Mouse (Mus musculus): Measurements from ENCODE around the gene Mlh3. TPM values are rescaled to one million over a fixed set of nuclear protein-coding genes. Genes with fewer than 3 reads are reported as not detected.

The Mlh3 gene
- polyA plus RNA-seq, 1 experiment, result 0.82 TPM

- Histone ChIP-seq H3K79me2 (ENCODE audit: control insufficient read depth, insufficient read depth) (no peaks in the 10 kb centered on the region), H3K4me3 (ENCODE audit: insufficient read depth, poor library complexity, severe bottlenecking) (no peak overlapping the region), H3K36me3 (ENCODE audit: control insufficient read depth, insufficient read depth) (no peaks in the 10 kb centered on the region), H3K27me3 (ENCODE audit: control insufficient read depth, insufficient read depth, insufficient read length) (no peaks in the 10 kb centered on the region), H3ac (ENCODE audit: control insufficient read depth, insufficient read length, low read depth) (no peak overlapping the region), H3K79me3 (ENCODE audit: low read depth) (no peaks in the 10 kb centered on the region)
- TF ChIP-seq USF1 (IDR thresholded peaks at IDR 0.05; ENCODE audit: low read depth), result no peak
- no peak for TF ChIP-seq MYOD1 (IDR thresholded peaks at IDR 0.05; ENCODE audit: control insufficient read depth, insufficient read length, low read depth)
- TF ChIP-seq FOSL1 (IDR thresholded peaks at IDR 0.05; ENCODE audit: insufficient read depth, low read length, poor library complexity, severe bottlenecking), result no peak
- TF ChIP-seq MYOG (IDR thresholded peaks at IDR 0.05; ENCODE audit: control insufficient read depth, extremely low read depth, insufficient read length), result no peak
- TF ChIP-seq CTCF (IDR thresholded peaks at IDR 0.05; ENCODE audit: control insufficient read depth, insufficient read depth, insufficient read length), result no peak
Observed at GRCm38 (mm10) chr12:85263190-85263589, 7.2 kb downstream of the Mlh3 start.

GRCm38 (mm10) chr12:85262489-85262888 is 7.9 kb downstream of the Mlh3 start:
- no peaks in the 10 kb centered on the region for H3K27me3 ChIP-seq (ENCODE audit: control insufficient read depth, insufficient read depth, insufficient read length)

GRCm38 (mm10) chr12:85257008-85257639 is 13.3 kb downstream of the Mlh3 start:
- TF ChIP-seq MAX (IDR thresholded peaks at IDR 0.05) (no peak), MYOG (IDR thresholded peaks at IDR 0.05; ENCODE audit: control insufficient read depth, extremely low read depth, insufficient read length) (no peak), CEBPB (IDR thresholded peaks at IDR 0.05; ENCODE audit: low read depth) (no peak), FOSL1 (IDR thresholded peaks at IDR 0.05; ENCODE audit: insufficient read depth, low read length, poor library complexity, severe bottlenecking) (no peak), CTCF (IDR thresholded peaks at IDR 0.05; ENCODE audit: control insufficient read depth, insufficient read depth, insufficient read length) (no peak), MYOD1 (IDR thresholded peaks at IDR 0.05; ENCODE audit: control insufficient read depth, insufficient read length, low read depth) (no peak), USF1 (IDR thresholded peaks at IDR 0.05; ENCODE audit: low read depth) (no peak)
- Histone ChIP-seq H3K27me3 (ENCODE audit: control insufficient read depth, insufficient read depth, insufficient read length) (no peaks in the 10 kb centered on the region), H3ac (ENCODE audit: control insufficient read depth, insufficient read length, low read depth) (no peak overlapping the region)

More at GRCm38 (mm10) chr12:85262489-85262888, 7.9 kb downstream of the Mlh3 start:
- TF ChIP-seq FOSL1 (IDR thresholded peaks at IDR 0.05; ENCODE audit: insufficient read depth, low read length, poor library complexity, severe bottlenecking) (no peak), MYOD1 (IDR thresholded peaks at IDR 0.05; ENCODE audit: control insufficient read depth, insufficient read length, low read depth) (no peak), MAX (IDR thresholded peaks at IDR 0.05) (no peak), USF1 (IDR thresholded peaks at IDR 0.05; ENCODE audit: low read depth) (no peak), CTCF (IDR thresholded peaks at IDR 0.05; ENCODE audit: control insufficient read depth, insufficient read depth, insufficient read length) (no peak), MYOG (IDR thresholded peaks at IDR 0.05; ENCODE audit: control insufficient read depth, extremely low read depth, insufficient read length) (no peak), CEBPB (IDR thresholded peaks at IDR 0.05; ENCODE audit: low read depth) (no peak)
- H3ac ChIP-seq (ENCODE audit: control insufficient read depth, insufficient read length, low read depth), result no peak overlapping the region
- H3K79me3 ChIP-seq (ENCODE audit: low read depth), result no peaks in the 10 kb centered on the region
- H3K4me3 ChIP-seq (ENCODE audit: insufficient read depth, poor library complexity, severe bottlenecking), result no peak overlapping the region
- H3K36me3 ChIP-seq (ENCODE audit: control insufficient read depth, insufficient read depth), result no peaks in the 10 kb centered on the region
- no peaks in the 10 kb centered on the region for H3K79me2 ChIP-seq (ENCODE audit: control insufficient read depth, insufficient read depth)

GRCm38 (mm10) chr12:85256074-85256751 is 14.2 kb downstream of the Mlh3 start:
- Histone ChIP-seq H3ac (ENCODE audit: control insufficient read depth, insufficient read length, low read depth) (peak overlapping the region; percentile 57), H3K79me2 (ENCODE audit: control insufficient read depth, insufficient read depth) (no peaks in the 10 kb centered on the region), H3K27me3 (ENCODE audit: control insufficient read depth, insufficient read depth, insufficient read length) (no peaks in the 10 kb centered on the region), H3K79me3 (ENCODE audit: low read depth) (no peaks in the 10 kb centered on the region), H3K36me3 (ENCODE audit: control insufficient read depth, insufficient read depth) (no peaks in the 10 kb centered on the region), H3K4me3 (ENCODE audit: insufficient read depth, poor library complexity, severe bottlenecking) (no peak overlapping the region)
- TF ChIP-seq MYOD1 (IDR thresholded peaks at IDR 0.05; ENCODE audit: control insufficient read depth, insufficient read length, low read depth), result no peak
- peak; percentile 50 for TF ChIP-seq CEBPB (IDR thresholded peaks at IDR 0.05; ENCODE audit: low read depth)
- TF ChIP-seq USF1 (IDR thresholded peaks at IDR 0.05; ENCODE audit: low read depth), result no peak
- no peak for TF ChIP-seq MYOG (IDR thresholded peaks at IDR 0.05; ENCODE audit: control insufficient read depth, extremely low read depth, insufficient read length)

More at GRCm38 (mm10) chr12:85257008-85257639, 13.3 kb downstream of the Mlh3 start:
- no peaks in the 10 kb centered on the region for H3K79me3 ChIP-seq (ENCODE audit: low read depth)
- H3K36me3 ChIP-seq (ENCODE audit: control insufficient read depth, insufficient read depth), result no peaks in the 10 kb centered on the region
- no peaks in the 10 kb centered on the region for H3K79me2 ChIP-seq (ENCODE audit: control insufficient read depth, insufficient read depth)
- H3K4me3 ChIP-seq (ENCODE audit: insufficient read depth, poor library complexity, severe bottlenecking), result no peak overlapping the region

DNA sequence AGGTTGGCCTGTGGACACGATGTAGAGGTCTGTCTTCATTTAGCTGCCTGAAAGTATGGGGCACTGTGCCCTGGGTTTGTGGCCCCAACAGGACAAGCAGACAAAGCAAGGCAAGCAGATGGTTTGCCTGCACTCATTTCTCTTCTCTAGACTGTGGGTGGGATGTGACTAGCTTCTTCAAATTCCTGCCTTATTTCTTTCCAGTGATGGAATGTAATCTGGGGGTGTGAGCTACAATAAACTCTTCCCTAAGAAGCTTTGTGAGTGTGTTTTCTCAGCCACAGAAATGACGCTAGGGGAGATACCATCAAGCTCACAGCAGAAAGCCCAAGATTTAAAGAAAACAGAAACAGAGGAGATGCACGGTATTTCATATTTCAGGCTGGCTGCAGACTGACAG is 18.3 kb downstream of the Mlh3 start:
- H3K27me3 ChIP-seq (ENCODE audit: control insufficient read depth, insufficient read depth, insufficient read length), result no peaks in the 10 kb centered on the region
- no peak overlapping the region for H3ac ChIP-seq (ENCODE audit: control insufficient read depth, insufficient read length, low read depth)
- no peak overlapping the region for H3K4me3 ChIP-seq (ENCODE audit: insufficient read depth, poor library complexity, severe bottlenecking)
- H3K79me3 ChIP-seq (ENCODE audit: low read depth), result no peaks in the 10 kb centered on the region
- no peak for TF ChIP-seq MYOD1 (IDR thresholded peaks at IDR 0.05; ENCODE audit: control insufficient read depth, insufficient read length, low read depth)
- TF ChIP-seq MYOG (IDR thresholded peaks at IDR 0.05; ENCODE audit: control insufficient read depth, extremely low read depth, insufficient read length), result no peak
- no peak for TF ChIP-seq CEBPB (IDR thresholded peaks at IDR 0.05; ENCODE audit: low read depth)
- TF ChIP-seq FOSL1 (IDR thresholded peaks at IDR 0.05; ENCODE audit: insufficient read depth, low read length, poor library complexity, severe bottlenecking), result no peak
- TF ChIP-seq CTCF (IDR thresholded peaks at IDR 0.05; ENCODE audit: control insufficient read depth, insufficient read depth, insufficient read length), result no peak
- no peak for TF ChIP-seq USF1 (IDR thresholded peaks at IDR 0.05; ENCODE audit: low read depth)
- TF ChIP-seq MAX (IDR thresholded peaks at IDR 0.05), result no peak
- H3K79me2 ChIP-seq (ENCODE audit: control insufficient read depth, insufficient read depth), result no peaks in the 10 kb centered on the region
- H3K36me3 ChIP-seq (ENCODE audit: control insufficient read depth, insufficient read depth), result no peaks in the 10 kb centered on the region
